Mouse (Mus musculus) bone marrow, adult 2 months (tissue): Measurements from ENCODE around the gene Fam117a.
A peak's percentile ranks its signal among the peaks of the same experiment; 100 is the strongest.

Source experiments
- CTCF ChIP-seq: fragments of 200-500 bp; IDR thresholded peaks from 2 replicates; pipeline ENCODE4 v1.5.1; 2011; ENCODE audit warnings: low read length, control low read depth; ENCODE audit not compliant: control insufficient read depth, insufficient read depth
- POLR2A ChIP-seq: fragments of 200-500 bp; IDR thresholded peaks from 2 replicates; pipeline ENCODE4 v1.6.1; 2011; ENCODE audit warnings: low read depth, mild to moderate bottlenecking, control low read depth, low read length, borderline replicate concordance; ENCODE audit not compliant: control insufficient read depth

DNA sequence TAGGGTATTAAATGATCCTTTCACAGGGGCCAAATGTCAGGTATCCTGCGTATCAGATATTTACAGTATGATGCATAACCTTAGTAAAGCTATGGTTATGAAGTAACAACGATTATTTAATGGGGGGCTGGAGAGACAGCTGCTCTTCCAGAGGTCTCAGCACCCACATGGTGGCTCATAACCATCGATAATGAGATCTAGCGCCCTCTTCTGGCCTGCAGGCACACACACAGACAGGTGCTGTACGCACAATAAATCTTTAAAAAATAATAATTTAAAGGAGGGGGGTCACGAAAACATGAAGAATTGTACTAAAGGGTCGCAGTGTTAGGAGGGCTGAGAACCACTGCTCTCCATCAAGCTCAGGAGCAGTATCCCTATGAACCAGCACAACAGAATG is 31.2 kb upstream of the Fam117a start:
- TF ChIP-seq CTCF (peak; percentile 27), POLR2A (no peak)
